Mouse (Mus musculus): ENCODE data around the gene Lrrc36.

DNA sequence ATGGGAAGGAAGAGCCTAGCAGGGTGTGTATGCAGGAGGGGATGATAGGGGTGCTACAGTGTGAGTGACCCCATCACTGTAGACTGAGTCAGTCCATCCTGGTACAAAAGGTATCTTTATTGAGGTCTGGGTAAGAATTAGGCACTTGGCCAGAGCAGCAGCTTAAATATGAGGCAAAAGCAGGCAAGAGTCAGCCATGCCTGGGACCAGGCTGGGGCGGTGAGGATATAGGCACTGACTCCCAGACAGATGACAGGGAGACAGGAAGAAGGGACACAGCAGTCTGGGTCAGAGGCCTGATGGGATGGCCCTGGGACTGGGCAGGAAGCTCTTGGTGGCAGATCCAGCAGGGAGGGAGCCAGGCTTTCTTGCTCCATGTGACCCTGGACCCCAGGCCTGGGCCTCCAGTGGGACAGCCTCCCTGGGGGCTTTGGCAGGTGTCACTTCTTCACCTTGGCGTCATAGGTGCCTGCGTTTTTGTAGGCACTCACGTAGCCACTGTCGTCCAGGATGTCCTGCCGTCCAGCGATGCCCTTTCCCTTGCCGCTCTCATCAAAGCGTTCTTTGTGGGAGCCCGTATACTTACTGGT, 54.1 kb downstream of the Lrrc36 start:
- TF ChIP-seq CTCF (IDR thresholded peaks at IDR 0.05; ENCODE audit: low read depth) (no peak), EP300 (IDR thresholded peaks at IDR 0.05; ENCODE audit: low read depth) (no peak)

Measured in liver, postnatal 0 days (tissue).